Mouse (Mus musculus): ENCODE measurements at regions not wholly inside any gene's neighbourhood (a gene's known extent, or its start where the extent isn't known, plus 50 kb on each side); places are given as distances from the start of the nearest gene placed in this dataset.

- TF ChIP-seq CTCF (IDR thresholded peaks at IDR 0.05; ENCODE audit: insufficient read depth, low read length) (no peak), POLR2A (IDR thresholded peaks at IDR 0.05; ENCODE audit: borderline replicate concordance, extremely low read depth, low read depth, low read length) (no peak)
- Histone ChIP-seq H3K4me1 (ENCODE audit: control insufficient read depth, insufficient read depth, low read length) (no peaks in the 10 kb centered on the region), H3K4me3 (replicated peaks; ENCODE audit: extremely low read depth, low read depth, low read length) (no peak overlapping the region)
- DNase-seq: no peak
- 86% methylated on average over 11 of the region's 11 CpGs for WGBS
Observed at GRCm38 (mm10) chr13:44356981-44357380, 372.3 kb upstream of the Jarid2 start.

GRCm38 (mm10) chr13:44359344-44359743 lies 369.9 kb upstream of the Jarid2 start:
- no peaks in the 10 kb centered on the region for H3K4me1 ChIP-seq (ENCODE audit: control insufficient read depth, insufficient read depth, low read length)
- TF ChIP-seq CTCF (IDR thresholded peaks at IDR 0.05; ENCODE audit: insufficient read depth, low read length): no peak
- TF ChIP-seq POLR2A (IDR thresholded peaks at IDR 0.05; ENCODE audit: borderline replicate concordance, extremely low read depth, low read depth, low read length): no peak
- no peak overlapping the region for H3K4me3 ChIP-seq (replicated peaks; ENCODE audit: extremely low read depth, low read depth, low read length)
- DNase-seq: no peak
- WGBS: 88% methylated on average over 7 of the region's 7 CpGs

- WGBS: 73% methylated on average over 5 of the region's 5 CpGs
- TF ChIP-seq CTCF (IDR thresholded peaks at IDR 0.05; ENCODE audit: insufficient read depth, low read length) (no peak), POLR2A (IDR thresholded peaks at IDR 0.05; ENCODE audit: borderline replicate concordance, extremely low read depth, low read depth, low read length) (no peak)
- Histone ChIP-seq H3K4me1 (ENCODE audit: control insufficient read depth, insufficient read depth, low read length) (no peaks in the 10 kb centered on the region), H3K4me3 (replicated peaks; ENCODE audit: extremely low read depth, low read depth, low read length) (no peak overlapping the region)
- no peak for DNase-seq
Observed at GRCm38 (mm10) chr13:44360016-44360415, 369.3 kb upstream of the Jarid2 start.

GRCm38 (mm10) chr13:44360725-44361290 lies 368.5 kb upstream of the Jarid2 start:
- Histone ChIP-seq H3K4me3 (replicated peaks; ENCODE audit: extremely low read depth, low read depth, low read length) (no peak overlapping the region), H3K4me1 (ENCODE audit: control insufficient read depth, insufficient read depth, low read length) (no peaks in the 10 kb centered on the region)
- no peak for DNase-seq
- WGBS: 78% methylated on average over 15 of the region's 15 CpGs
- TF ChIP-seq CTCF (IDR thresholded peaks at IDR 0.05; ENCODE audit: insufficient read depth, low read length): no peak
- TF ChIP-seq POLR2A (IDR thresholded peaks at IDR 0.05; ENCODE audit: borderline replicate concordance, extremely low read depth, low read depth, low read length): no peak

GRCm38 (mm10) chr13:44362293-44363005 lies 366.8 kb upstream of the Jarid2 start:
- Histone ChIP-seq H3K4me1 (ENCODE audit: control insufficient read depth, insufficient read depth, low read length) (no peaks in the 10 kb centered on the region), H3K4me3 (replicated peaks; ENCODE audit: extremely low read depth, low read depth, low read length) (no peak overlapping the region)
- TF ChIP-seq POLR2A (IDR thresholded peaks at IDR 0.05; ENCODE audit: borderline replicate concordance, extremely low read depth, low read depth, low read length) (no peak), CTCF (IDR thresholded peaks at IDR 0.05; ENCODE audit: insufficient read depth, low read length) (no peak)
- 71% methylated on average over 15 of the region's 15 CpGs for WGBS
- no peak for DNase-seq

- no peak for TF ChIP-seq POLR2A (IDR thresholded peaks at IDR 0.05; ENCODE audit: borderline replicate concordance, extremely low read depth, low read depth, low read length)
- TF ChIP-seq CTCF (IDR thresholded peaks at IDR 0.05; ENCODE audit: insufficient read depth, low read length): no peak
- no peak overlapping the region for H3K4me3 ChIP-seq (replicated peaks; ENCODE audit: extremely low read depth, low read depth, low read length)
- WGBS: 49% methylated on average over 2 of the region's 2 CpGs
- no peak for DNase-seq
- no peaks in the 10 kb centered on the region for H3K4me1 ChIP-seq (ENCODE audit: control insufficient read depth, insufficient read depth, low read length)
Observed at GRCm38 (mm10) chr13:44363016-44363415, 366.3 kb upstream of the Jarid2 start.

- DNase-seq: no peak
- no peak overlapping the region for H3K4me3 ChIP-seq (replicated peaks; ENCODE audit: extremely low read depth, low read depth, low read length)
- 66% methylated on average over 7 of the region's 7 CpGs for WGBS
- peaks cover 2% of the 10 kb centered on the region; the same call in 1 of the 2 replicates for H3K4me1 ChIP-seq (ENCODE audit: control insufficient read depth, insufficient read depth, low read length)
- TF ChIP-seq CTCF (IDR thresholded peaks at IDR 0.05; ENCODE audit: insufficient read depth, low read length) (no peak), POLR2A (IDR thresholded peaks at IDR 0.05; ENCODE audit: borderline replicate concordance, extremely low read depth, low read depth, low read length) (no peak)
Observed at GRCm38 (mm10) chr13:44369301-44369700, 360.0 kb upstream of the Jarid2 start.

GRCm38 (mm10) chr13:44372361-44372877 lies 356.9 kb upstream of the Jarid2 start:
- peaks cover 2% of the 10 kb centered on the region; the same call in 1 of the 2 replicates for H3K4me1 ChIP-seq (ENCODE audit: control insufficient read depth, insufficient read depth, low read length)
- DNase-seq: no peak
- no peak overlapping the region for H3K4me3 ChIP-seq (replicated peaks; ENCODE audit: extremely low read depth, low read depth, low read length)
- TF ChIP-seq POLR2A (IDR thresholded peaks at IDR 0.05; ENCODE audit: borderline replicate concordance, extremely low read depth, low read depth, low read length) (no peak), CTCF (IDR thresholded peaks at IDR 0.05; ENCODE audit: insufficient read depth, low read length) (no peak)
- 54% methylated on average over 6 of the region's 6 CpGs for WGBS

GRCm38 (mm10) chr13:44375476-44376159 lies 353.7 kb upstream of the Jarid2 start:
- WGBS: 66% methylated on average over 13 of the region's 13 CpGs

More at GRCm38 (mm10) chr13:44375476-44376159, 353.7 kb upstream of the Jarid2 start:
- Histone ChIP-seq H3K4me1 (ENCODE audit: control insufficient read depth, insufficient read depth, low read length) (peaks cover 2% of the 10 kb centered on the region; the same call in 1 of the 2 replicates), H3K4me3 (replicated peaks; ENCODE audit: extremely low read depth, low read depth, low read length) (no peak overlapping the region)
- TF ChIP-seq CTCF (IDR thresholded peaks at IDR 0.05; ENCODE audit: insufficient read depth, low read length) (no peak), POLR2A (IDR thresholded peaks at IDR 0.05; ENCODE audit: borderline replicate concordance, extremely low read depth, low read depth, low read length) (no peak)
- no peak for DNase-seq

Measured in lung, adult 2 months (tissue).